ENCODE assay signal across 28 mouse cellular contexts in the genomic region with DNA sequence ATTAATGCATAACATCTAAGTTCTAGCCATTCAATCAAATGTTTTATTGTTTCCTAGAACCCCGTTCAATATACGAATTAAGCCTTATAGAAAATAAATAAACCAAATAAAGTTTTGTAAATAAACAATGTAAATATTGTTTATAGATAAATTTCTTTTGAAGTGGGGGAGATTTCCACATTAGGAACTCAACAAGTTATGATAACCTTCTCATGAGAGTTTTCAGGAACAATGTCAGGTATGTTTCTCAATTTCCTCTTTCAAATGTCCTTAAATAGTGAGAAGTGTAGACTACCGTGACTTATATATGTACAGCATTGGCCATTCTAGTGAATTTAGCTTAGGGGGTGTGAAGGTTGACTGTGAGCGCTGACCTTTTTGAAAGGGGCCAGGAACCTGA. TPM values are rescaled to one million over a fixed set of nuclear protein-coding genes. Genes with fewer than 3 reads are reported as not detected.
DNase-seq lines count a peak whose midpoint lies in the region; ATAC-seq and TF ChIP-seq lines count a peak whose summit lies in the region.
"Had no signal": no experiment of that assay in that cellular context is flagged by ENCODE, and none has a peak within 500 bp of the region (broad histone marks: within the 10 kb centered on the region; RNA-seq: fewer than 3 reads in every experiment).

Clec4b2 (plus strand) TSS at position 301 of the 400 bp plus-strand sequence.

- WGBS in lung, postnatal 0 days, result 77% methylated on average over 4 of the region's 4 CpGs
- WGBS in lung, adult 2 months, result 76% methylated on average over 4 of the region's 4 CpGs
- 82% methylated on average over 4 of the region's 4 CpGs for WGBS in macrophage (ENCODE audit: missing documents)

- no peak within 1 kb of the TSS for H3K9ac ChIP-seq in lung, postnatal 0 days (replicated peaks; ENCODE audit: low read depth)
- H3K9ac ChIP-seq: embryonic facial prominence, embryonic 13.5 days; embryonic facial prominence, embryonic 15.5 days; forebrain, embryonic 12.5 days had no signal

- no peak for TF ChIP-seq POLR2A in lung, adult 2 months (IDR thresholded peaks at IDR 0.05; ENCODE audit: borderline replicate concordance, extremely low read depth, low read depth, low read length)

- no peaks in the 10 kb centered on the region for H3K4me1 ChIP-seq in lung, postnatal 0 days (ENCODE audit: insufficient read depth, low read depth, low read length)
- H3K4me1 ChIP-seq in lung, adult 2 months (ENCODE audit: control insufficient read depth, insufficient read depth, low read length), result no peaks in the 10 kb centered on the region
- H3K4me1 ChIP-seq: embryonic facial prominence, embryonic 13.5 days; embryonic facial prominence, embryonic 15.5 days; forebrain, embryonic 10.5 days; forebrain, embryonic 12.5 days had no signal

- no peak for ATAC-seq in lung, postnatal 0 days
- ATAC-seq: forebrain, embryonic 14.5 days; forebrain, embryonic 16.5 days had no signal

- no peak within 1 kb of the TSS for H3K4me3 ChIP-seq in lung, postnatal 0 days (ENCODE audit: low read depth, low read length)
- H3K4me3 ChIP-seq in lung, adult 2 months (replicated peaks; ENCODE audit: extremely low read depth, low read depth, low read length), result no peak within 1 kb of the TSS
- H3K4me3 ChIP-seq in macrophage (ENCODE audit: inconsistent target), result no peak within 1 kb of the TSS
- H3K4me3 ChIP-seq: embryonic facial prominence, embryonic 13.5 days; embryonic facial prominence, embryonic 15.5 days; erythroblast, embryonic 14.5 days; forebrain, embryonic 10.5 days; forebrain, embryonic 12.5 days had no signal

- TF ChIP-seq EP300 in lung, postnatal 0 days (IDR thresholded peaks at IDR 0.05), result no peak

- no peaks in the 10 kb centered on the region for H3K9me3 ChIP-seq in lung, postnatal 0 days (ENCODE audit: low read length)
- H3K9me3 ChIP-seq: embryonic facial prominence, embryonic 13.5 days; embryonic facial prominence, embryonic 15.5 days; forebrain, embryonic 10.5 days; forebrain, embryonic 12.5 days had no signal

- no peaks in the 10 kb centered on the region for H3K27me3 ChIP-seq in lung, postnatal 0 days (replicated peaks; ENCODE audit: insufficient read depth, low read length)
- H3K27me3 ChIP-seq: embryonic facial prominence, embryonic 13.5 days; embryonic facial prominence, embryonic 15.5 days; forebrain, embryonic 12.5 days had no signal

- DNase-seq in lung, postnatal 0 days (ENCODE audit: low spot score), result peak; percentile 3
- no peak for DNase-seq in lung, adult 2 months
- no peak for DNase-seq in adipocyte (ENCODE audit: low spot score)
- no peak for DNase-seq in urinary bladder, postnatal 25 days (ENCODE audit: low spot score)
- DNase-seq: adrenal gland, adult 8-10 months; adrenal gland, postnatal 14 days; adrenal gland, postnatal 36 days; cerebellum, adult 11 months; cerebellum, adult 18-20 months; cerebellum, adult 8-10 months; cerebellum, adult 9-11 months; cerebellum, postnatal 14 days; cerebellum, postnatal 36 days; embryo, embryonic 11 days had no signal

- H3K27ac ChIP-seq in lung, postnatal 0 days (ENCODE audit: low read length), result no peak within 1 kb of the TSS
- H3K27ac ChIP-seq in macrophage, result peak within 1 kb of the TSS; percentile 74; the same call in 1 of the 2 replicates
- H3K27ac ChIP-seq: embryonic facial prominence, embryonic 13.5 days; embryonic facial prominence, embryonic 15.5 days; forebrain, embryonic 10.5 days; forebrain, embryonic 12.5 days had no signal

- no peak within 1 kb of the TSS for H3K4me2 ChIP-seq in lung, postnatal 0 days (replicated peaks; ENCODE audit: low read depth, low read length)
- H3K4me2 ChIP-seq: embryonic facial prominence, embryonic 13.5 days; embryonic facial prominence, embryonic 15.5 days; forebrain, embryonic 12.5 days had no signal

- TF ChIP-seq CTCF in lung, postnatal 0 days (IDR thresholded peaks at IDR 0.05), result no peak
- TF ChIP-seq CTCF in lung, adult 2 months (IDR thresholded peaks at IDR 0.05; ENCODE audit: insufficient read depth, low read length), result no peak

- no peaks in the 10 kb centered on the region for H3K36me3 ChIP-seq in lung, postnatal 0 days (ENCODE audit: insufficient read depth, low read length)
- H3K36me3 ChIP-seq in macrophage (ENCODE audit: inconsistent target), result no peaks in the 10 kb centered on the region
- H3K36me3 ChIP-seq: embryonic facial prominence, embryonic 13.5 days; embryonic facial prominence, embryonic 15.5 days; forebrain, embryonic 10.5 days; forebrain, embryonic 12.5 days had no signal

- H3K79me2 ChIP-seq in macrophage (ENCODE audit: inconsistent target), result no peaks in the 10 kb centered on the region

RNA-seq across cellular contexts. Expression of gene Clec4b2, which starts in this region (rescaled TPM):
- not detected in 2 replicates for polyA plus RNA-seq in lung, postnatal 0 days (2015; fragmentation: Nextera tagmentation; extraction: Ambion mirVana)
- not detected in 2 replicates for polyA plus RNA-seq in lung, adult 2 months (2012; rRNA removed)
- not detected for total RNA-seq in macrophage (2018; cell fraction: chromatin; rRNA removed)
- total RNA-seq in macrophage (2018; cell fraction: cytosol; rRNA removed), result under 1 TPM in 6 of 26 experiments, not detected in 20; 0.14 to 0.30 (median 0.18) TPM
- total RNA-seq in macrophage (2018; cell fraction: nucleus; rRNA removed), result not detected
- polyA plus RNA-seq in macrophage (2018), result 0.22 to 0.53 TPM in 2 of 3 replicates, not detected in the other
- total RNA-seq: adrenal gland, adult 18-20 months; adrenal gland, postnatal 14 days; adrenal gland, postnatal 36 days; ES-E14; MEL had no signal
- polyA plus RNA-seq: brain, embryonic 14.5 days; C2C12; embryonic facial prominence, embryonic 11.5 days; embryonic facial prominence, embryonic 13.5 days; embryonic facial prominence, embryonic 15.5 days; erythroblast, embryonic 14.5 days; forebrain, embryonic 10.5 days; forebrain, embryonic 12.5 days; forebrain, embryonic 14.5 days; forebrain, embryonic 16.5 days had no signal

Comparison
In these comparisons a context has a peak if more than half of its experiments do, and no peak if none do; other contexts are left out.
1. Peak in DNase-seq in lung, postnatal 0 days; RNA of the gene not detected or under 1 TPM.